Mouse (Mus musculus): ENCODE results near the gene Zfp229. TPM values are rescaled to one million over a fixed set of nuclear protein-coding genes. Genes with fewer than 3 reads are reported as not detected.
A peak's percentile ranks its signal among the peaks of the same experiment; 100 is the strongest.
"Not testable (repeated sequence)": the region's sequence is repeated elsewhere in the genome, so short reads cannot be mapped to it uniquely, and the experiment has no call there.

Gene Zfp229
- polyA plus RNA-seq, 1 experiment from 2014 or later: 4.2 TPM

- peak overlapping the region; percentile 46 for H3K9ac ChIP-seq
- H3K9me3 ChIP-seq (replicated peaks): no peaks in the 10 kb centered on the region
- H3K27me3 ChIP-seq: no peaks in the 10 kb centered on the region
- no peak overlapping the region for H3K27ac ChIP-seq
- H3K4me3 ChIP-seq: peak overlapping the region; percentile 54
- no peak for ATAC-seq (replicated peaks; ENCODE audit: insufficient number of reproducible peaks, insufficient read depth, low FRiP score, low read depth)
- no peaks in the 10 kb centered on the region for H3K36me3 ChIP-seq
- 14% methylated on average over 20 of the region's 20 CpGs for WGBS
- H3K4me1 ChIP-seq (replicated peaks): peaks cover 5% of the 10 kb centered on the region; the same call in 1 of the 2 replicates
- H3K4me2 ChIP-seq: peak overlapping the region; percentile 85
These were observed 23.0 kb downstream of the Zfp229 start for GRCm38 (mm10) chr17:21753342-21754208.

DNA sequence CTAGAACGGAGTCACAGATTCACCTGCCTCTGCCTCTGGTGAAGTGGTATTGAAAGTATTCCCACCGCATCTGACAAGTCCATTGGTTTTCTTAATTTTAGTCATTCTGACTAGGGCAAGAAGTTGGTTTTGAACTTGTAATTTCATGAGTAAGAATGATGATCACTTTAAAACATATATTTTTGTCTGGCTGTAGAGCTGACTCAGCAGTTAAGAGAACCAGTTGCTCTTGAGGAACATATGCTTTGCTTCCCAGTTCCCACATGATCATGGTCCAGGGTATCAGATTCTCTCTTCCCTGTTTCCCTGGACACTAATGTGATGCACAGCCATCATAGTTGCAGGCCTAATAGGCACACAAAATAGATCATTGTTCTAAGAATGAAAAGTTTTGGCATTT, 39.7 kb downstream of the Zfp229 start:
- no peaks in the 10 kb centered on the region for H3K9me3 ChIP-seq (replicated peaks)
- no peak overlapping the region for H3K4me2 ChIP-seq
- 76% methylated on average over 2 of the region's 2 CpGs for WGBS
- no peak for ATAC-seq (replicated peaks; ENCODE audit: insufficient number of reproducible peaks, insufficient read depth, low FRiP score, low read depth)
- H3K36me3 ChIP-seq: no peaks in the 10 kb centered on the region
- H3K4me1 ChIP-seq (replicated peaks): no peaks in the 10 kb centered on the region
- H3K4me3 ChIP-seq: no peak overlapping the region
- H3K9ac ChIP-seq: no peak overlapping the region
- no peak overlapping the region for H3K27ac ChIP-seq
- H3K27me3 ChIP-seq: no peaks in the 10 kb centered on the region

- no peaks in the 10 kb centered on the region for H3K9me3 ChIP-seq (replicated peaks)
- no peaks in the 10 kb centered on the region for H3K27me3 ChIP-seq
- no peak overlapping the region for H3K27ac ChIP-seq
- H3K4me2 ChIP-seq: no peak overlapping the region
- H3K4me3 ChIP-seq: no peak overlapping the region
- 67% methylated on average over 4 of the region's 4 CpGs for WGBS
- H3K36me3 ChIP-seq: no peaks in the 10 kb centered on the region
- ATAC-seq (replicated peaks; ENCODE audit: insufficient number of reproducible peaks, insufficient read depth, low FRiP score, low read depth): no peak
- no peak overlapping the region for H3K9ac ChIP-seq
- H3K4me1 ChIP-seq (replicated peaks): no peaks in the 10 kb centered on the region
These were observed 61.7 kb downstream of the Zfp229 start for GRCm38 (mm10) chr17:21792256-21792655.

DNA sequence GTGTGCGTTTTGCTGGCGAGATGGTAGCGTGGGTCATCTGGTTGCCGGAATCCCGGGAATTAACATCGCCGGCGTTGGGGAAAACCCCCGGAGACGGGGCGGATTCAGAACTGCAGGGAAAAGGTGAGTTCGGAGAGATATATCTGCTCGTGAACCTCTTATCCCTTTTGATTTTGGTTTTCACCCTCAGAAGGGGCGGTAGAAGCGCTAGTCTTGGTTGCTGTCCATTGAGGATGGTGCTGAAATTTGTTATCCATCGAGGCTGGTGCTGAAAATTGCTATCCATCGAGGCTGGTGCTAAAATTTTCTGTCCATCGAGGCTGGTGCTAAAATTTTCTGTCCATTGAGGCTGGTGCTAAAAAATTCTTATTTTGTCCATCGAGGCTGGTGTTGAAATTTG, 70.8 kb downstream of the Zfp229 start:
- H3K27me3 ChIP-seq; H3K9me3 ChIP-seq (replicated peaks); H3K36me3 ChIP-seq; H3K4me1 ChIP-seq (replicated peaks); ATAC-seq (replicated peaks; ENCODE audit: insufficient number of reproducible peaks, insufficient read depth, low FRiP score, low read depth); H3K27ac ChIP-seq; H3K4me3 ChIP-seq; H3K9ac ChIP-seq; H3K4me2 ChIP-seq: not testable (repeated sequence)
- 43% methylated on average over 19 of the region's 19 CpGs for WGBS

Other genes starting within 250 kb of the Zfp229 start
- gene Zfp53, start 241.8 kb upstream of the Zfp229 start, polyA plus RNA-seq (2015; fragmentation: Nextera tagmentation; extraction: Ambion mirVana): 4.9 and 6.9 TPM in 2 replicates
- gene Zfp52, start 195.3 kb upstream of the Zfp229 start, polyA plus RNA-seq (2015; fragmentation: Nextera tagmentation; extraction: Ambion mirVana): 4.0 TPM in 2 replicates
- 9.7 and 11.4 TPM in 2 replicates for gene Zfp948, start 163.8 kb upstream of the Zfp229 start, polyA plus RNA-seq (2015; fragmentation: Nextera tagmentation; extraction: Ambion mirVana)
- 2.6 and 2.7 TPM in 2 replicates for gene Zfp983, start 80.2 kb upstream of the Zfp229 start, polyA plus RNA-seq (2015; fragmentation: Nextera tagmentation; extraction: Ambion mirVana)
- gene Gm10226, start 38.9 kb upstream of the Zfp229 start, polyA plus RNA-seq (2015; fragmentation: Nextera tagmentation; extraction: Ambion mirVana): 2.6 and 3.9 TPM in 2 replicates
- gene Zfp760, start 23.1 kb upstream of the Zfp229 start, polyA plus RNA-seq (2015; fragmentation: Nextera tagmentation; extraction: Ambion mirVana): 5.3 and 6.0 TPM in 2 replicates
- gene Zfp820, start 115.0 kb downstream of the Zfp229 start, polyA plus RNA-seq (2015; fragmentation: Nextera tagmentation; extraction: Ambion mirVana): 4.5 and 4.9 TPM in 2 replicates
- gene Zfp995, start 179.1 kb downstream of the Zfp229 start, polyA plus RNA-seq (2015; fragmentation: Nextera tagmentation; extraction: Ambion mirVana): 4.1 and 4.2 TPM in 2 replicates
- gene Zfp942, start 231.7 kb downstream of the Zfp229 start, polyA plus RNA-seq (2015; fragmentation: Nextera tagmentation; extraction: Ambion mirVana): 10.7 and 12.2 TPM in 2 replicates
- gene Zfp943, start 231.8 kb downstream of the Zfp229 start, polyA plus RNA-seq (2015; fragmentation: Nextera tagmentation; extraction: Ambion mirVana): 12.8 and 13.7 TPM in 2 replicates

Measured in heart, embryonic 15.5 days (tissue).